Mouse (Mus musculus): ENCODE measurements around the gene BC034090.
A peak's percentile ranks its signal among the peaks of the same experiment; 100 is the strongest.
"Not testable (repeated sequence)": the region's sequence is repeated elsewhere in the genome, so short reads cannot be mapped to it uniquely, and the experiment has no call there.

Gene BC034090

GRCm38 (mm10) chr1:155192805-155193368 lies 51.4 kb downstream of the BC034090 start:
- DNase-seq (ENCODE audit: low spot score in 2 of 2), result peak in 1 of 2 experiments; percentile 62

DNA sequence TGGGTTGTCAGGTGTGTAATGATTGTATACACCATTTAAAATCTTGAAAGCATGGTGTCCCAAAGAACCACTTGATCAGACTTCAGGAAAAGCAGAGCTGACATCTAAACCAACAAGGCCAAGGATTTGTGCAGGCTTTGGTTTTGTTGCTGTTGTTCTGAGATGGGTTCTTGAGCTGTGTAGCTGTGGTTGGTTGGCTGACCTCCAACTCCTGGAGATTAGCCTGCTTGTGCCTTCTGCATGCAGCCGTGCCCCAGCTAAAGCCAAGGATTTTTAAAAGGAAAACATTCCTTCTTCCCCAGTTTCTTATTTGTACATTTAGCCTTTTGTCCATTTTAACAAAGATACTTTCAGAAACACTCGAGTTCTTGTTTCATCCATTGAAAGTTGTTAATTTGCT lies 52.6 kb downstream of the BC034090 start:
- DNase-seq (ENCODE audit: low spot score in 2 of 2), result peak in 1 of 2 experiments; percentile 65

DNA sequence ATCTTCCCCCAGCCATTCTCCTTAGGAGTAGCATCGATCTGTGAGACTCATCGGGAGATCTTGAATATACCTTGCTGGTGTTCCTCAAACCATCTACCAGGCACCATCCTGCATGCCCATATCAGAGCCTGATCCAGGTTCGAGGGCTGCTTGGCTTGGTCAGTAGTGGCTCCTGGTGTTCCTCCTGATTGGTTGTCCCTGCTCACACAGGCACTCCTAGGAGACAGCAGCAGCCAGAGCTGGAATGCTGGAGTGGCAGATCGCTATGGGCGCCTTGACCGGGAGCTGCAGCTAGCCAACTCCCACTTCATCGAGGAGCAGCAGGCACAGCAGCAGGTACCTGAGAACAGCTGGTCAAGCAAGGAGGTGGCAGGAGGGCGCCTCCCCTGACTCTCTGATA lies 53.0 kb downstream of the BC034090 start:
- peak in 1 of 2 experiments; percentile 16 for DNase-seq (ENCODE audit: low spot score in 2 of 2)

GRCm38 (mm10) chr1:155188656-155189055 lies 55.6 kb downstream of the BC034090 start:
- DNase-seq (ENCODE audit: low spot score in 2 of 2), result no peak

GRCm38 (mm10) chr1:155184191-155184590 lies 60.1 kb downstream of the BC034090 start:
- DNase-seq (ENCODE audit: low spot score in 2 of 2), result no peak

DNA sequence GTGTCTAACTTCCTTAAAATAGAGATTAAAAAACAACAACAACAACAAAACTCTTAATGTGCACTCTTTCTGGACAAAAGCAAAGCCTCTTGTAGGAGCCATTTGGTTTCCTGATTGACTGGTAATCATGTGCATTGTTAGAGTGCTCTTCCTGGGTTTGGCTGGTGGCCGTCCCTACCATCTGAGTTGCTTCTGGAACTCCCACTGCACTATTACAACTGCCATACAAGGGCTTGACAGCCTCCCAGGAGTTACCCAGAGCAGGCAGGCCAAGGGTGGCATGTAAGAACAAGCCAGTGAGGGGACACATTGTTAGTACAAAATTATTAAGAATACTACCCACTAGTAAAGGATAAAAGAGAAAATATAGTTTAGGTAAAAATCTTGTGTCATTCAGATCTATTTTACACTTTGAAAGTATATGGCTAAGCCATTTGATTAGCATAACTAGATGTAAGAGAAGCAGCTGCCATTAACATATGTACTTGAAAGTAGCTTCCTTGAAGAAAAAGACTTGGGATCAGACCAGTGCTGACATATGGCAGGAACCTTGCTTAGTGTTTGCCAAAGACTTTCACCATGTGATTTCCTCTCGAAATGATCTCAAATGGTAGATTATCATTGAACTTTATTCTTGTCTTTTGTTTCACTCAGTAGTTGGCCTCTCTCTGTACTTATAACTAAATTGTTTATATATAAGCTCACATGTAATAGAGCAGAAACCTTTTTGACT lies 65.9 kb downstream of the BC034090 start:
- DNase-seq (ENCODE audit: low spot score in 2 of 2), result no peak

DNA sequence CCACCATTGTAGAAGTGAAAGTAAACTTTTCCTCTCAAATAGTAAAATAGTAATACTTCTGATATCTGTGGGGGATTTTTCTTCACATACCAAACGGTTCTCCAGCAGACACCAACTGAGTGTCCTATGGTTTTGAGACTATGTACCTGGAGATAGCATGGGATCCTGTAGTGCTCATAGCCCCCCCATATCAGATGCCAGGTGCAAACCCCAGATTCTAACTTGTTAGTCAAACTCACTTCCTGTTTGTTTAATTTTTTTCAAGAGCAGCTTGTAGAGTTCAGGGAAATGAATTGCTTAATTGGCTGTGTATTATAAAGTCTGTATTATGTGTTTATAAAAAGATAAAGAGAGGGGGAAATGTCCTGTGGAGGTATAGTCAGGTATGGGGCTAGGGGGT lies 69.8 kb downstream of the BC034090 start:
- no peak for DNase-seq (ENCODE audit: low spot score in 2 of 2)

- not testable (repeated sequence) for DNase-seq (ENCODE audit: low spot score in 2 of 2)
Measured at GRCm38 (mm10) chr1:155173644-155174016, 70.6 kb downstream of the BC034090 start.

- no peak for DNase-seq (ENCODE audit: low spot score in 2 of 2)
Measured at GRCm38 (mm10) chr1:155172895-155173643, 71.2 kb downstream of the BC034090 start.

- DNase-seq (ENCODE audit: low spot score in 2 of 2), result no peak
Measured at GRCm38 (mm10) chr1:155169935-155170334, 74.3 kb downstream of the BC034090 start.

DNA sequence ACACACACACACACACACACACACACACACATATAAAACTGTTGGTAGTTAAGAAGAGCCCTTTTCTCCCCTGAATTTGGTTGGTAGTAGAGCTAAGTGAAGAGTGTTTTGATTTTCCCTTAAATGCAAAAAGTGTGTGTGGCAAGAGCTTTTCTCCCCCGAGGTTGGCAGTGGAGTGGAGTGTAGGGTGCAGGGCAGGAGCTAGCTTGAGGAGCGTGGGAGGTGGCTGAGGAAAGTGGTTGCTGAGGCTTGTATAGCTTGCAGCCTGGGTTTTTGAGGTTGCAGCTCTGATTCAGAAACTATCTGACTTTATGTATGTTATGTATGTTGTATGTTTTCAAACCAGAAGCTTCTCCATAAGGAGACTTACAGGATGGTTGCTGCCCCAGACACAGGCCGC lies 76.8 kb downstream of the BC034090 start:
- DNase-seq (ENCODE audit: low spot score in 2 of 2), result no peak
